Mouse (Mus musculus) MEL (cell line): ENCODE measurements around the gene Cdh6. TPM values are rescaled to one million over a fixed set of nuclear protein-coding genes. Genes with fewer than 3 reads are reported as not detected.

Experiments used
- DNase-seq: peaks from one replicate; pipeline ENCODE4 v3.0.0; 2011; ENCODE audit warnings: low read depth, low spot score
- H3K27ac ChIP-seq: 2 replicates; pipeline ENCODE4 v1.5.1; 2012; ENCODE audit warnings: low read depth, mild to moderate bottlenecking, control low read depth, low read length, moderate library complexity; ENCODE audit not compliant: control insufficient read depth
- H3K27me3 ChIP-seq, 2 experiments: fragments of 150-350 bp in 1 of 2; sonication (generic) in 1 of 2; 2 replicates each; pipeline ENCODE4 v1.6.1; 2012; ENCODE audit warnings: low read length in 2 of 2, mild to moderate bottlenecking in 2 of 2, improper control_type of control experiment in 1 of 2, moderate library complexity in 1 of 2; ENCODE audit not compliant: insufficient read depth in 2 of 2, control insufficient read depth in 1 of 2
- H3K36me3 ChIP-seq, 2 experiments: 2 replicates each; pipeline ENCODE4 v1.6.1; 2012 to 2014; ENCODE audit warnings: low read length in 2 of 2, improper control_type of control experiment in 1 of 2, inconsistent platforms in 1 of 2, mild to moderate bottlenecking in 1 of 2; ENCODE audit not compliant: insufficient read depth in 2 of 2, control insufficient read depth in 1 of 2
- H3K4me1 ChIP-seq, 2 experiments: fragments of 150-350 bp in 1 of 2; sonication (generic) in 1 of 2; 2 replicates each; pipeline ENCODE4 v1.6.1; 2012; ENCODE audit warnings: low read length in 2 of 2, improper control_type of control experiment in 1 of 2, mild to moderate bottlenecking in 1 of 2; ENCODE audit not compliant: insufficient read depth in 2 of 2, control insufficient read depth in 1 of 2
- H3K4me3 ChIP-seq, 2 experiments: fragments of 150-350 bp in 1 of 2; sonication (generic) in 1 of 2; 2 replicates each; pipeline ENCODE4 v1.5.1; 2012; ENCODE audit warnings: low read depth in 2 of 2, low read length in 2 of 2, mild to moderate bottlenecking in 2 of 2, moderate library complexity in 2 of 2, control low read depth in 1 of 2, improper control_type of control experiment in 1 of 2; ENCODE audit not compliant: control insufficient read depth in 1 of 2, insufficient read depth in 1 of 2
- H3K79me2 ChIP-seq: 2 replicates; pipeline ENCODE4 v1.6.1; 2012; ENCODE audit warnings: mild to moderate bottlenecking, low read length, moderate library complexity; ENCODE audit not compliant: control insufficient read depth, poor library complexity, insufficient read depth
- H3K9ac ChIP-seq: 2 replicates; pipeline ENCODE4 v1.6.1; 2012; ENCODE audit warnings: low read depth, mild to moderate bottlenecking, control low read depth, low read length, moderate library complexity; ENCODE audit not compliant: control insufficient read depth, poor library complexity, severe bottlenecking
- H3K9me3 ChIP-seq: fragments of 150-350 bp; sonication (generic); replicated peaks from 2 replicates; pipeline ENCODE4 v1.6.1; 2012; ENCODE audit warnings: mild to moderate bottlenecking, low read length, improper control_type of control experiment, moderate library complexity; ENCODE audit not compliant: insufficient read depth
- BHLHE40 ChIP-seq: IDR thresholded peaks from 2 replicates; pipeline ENCODE4 v1.6.1; 2012; ENCODE audit warnings: low read depth, mild to moderate bottlenecking, inconsistent platforms, low read length, improper control_type of control experiment, borderline replicate concordance
- CHD1 ChIP-seq: IDR thresholded peaks from 2 replicates; pipeline ENCODE4 v1.6.1; 2012; ENCODE audit warnings: low read depth, mild to moderate bottlenecking, inconsistent platforms, low read length, improper control_type of control experiment
- CTCF ChIP-seq, 3 experiments: IDR thresholded peaks in 2 of 3; conservative IDR thresholded peaks in 1 of 3; 2 replicates each; pipeline ENCODE4 v1.5.1; 2011 to 2012; ENCODE audit warnings: low read length in 3 of 3, low read depth in 2 of 3, mild to moderate bottlenecking in 2 of 3, improper control_type of control experiment in 1 of 3, inconsistent platforms in 1 of 3, mixed read lengths in 1 of 3, moderate library complexity in 1 of 3; ENCODE audit not compliant: control insufficient read depth in 1 of 3, insufficient read depth in 1 of 3, poor library complexity in 1 of 3, severe bottlenecking in 1 of 3
- ELF1 ChIP-seq: IDR thresholded peaks from 2 replicates; pipeline ENCODE4 v1.6.1; 2014; ENCODE audit warnings: low read depth, mild to moderate bottlenecking, inconsistent platforms, low read length, improper control_type of control experiment, moderate library complexity
- ETS1 ChIP-seq: IDR thresholded peaks from 2 replicates; pipeline ENCODE4 v1.6.1; 2012; ENCODE audit warnings: low read depth, mild to moderate bottlenecking, inconsistent platforms, low read length, improper control_type of control experiment, moderate library complexity
- GABPA ChIP-seq: IDR thresholded peaks from 2 replicates; pipeline ENCODE4 v1.6.1; 2012; ENCODE audit warnings: low read depth, mild to moderate bottlenecking, inconsistent platforms, low read length, improper control_type of control experiment, moderate library complexity
- GATA1 ChIP-seq: IDR thresholded peaks from 2 replicates; pipeline ENCODE4 v1.6.1; 2011; ENCODE audit warnings: low read depth, low read length, improper control_type of control experiment
- HCFC1 ChIP-seq: IDR thresholded peaks from 2 replicates; pipeline ENCODE4 v1.6.1; 2012; ENCODE audit warnings: low read depth, mild to moderate bottlenecking, inconsistent platforms, low read length, improper control_type of control experiment, moderate library complexity
- MAFK ChIP-seq: IDR thresholded peaks from 2 replicates; pipeline ENCODE4 v1.6.1; 2011; ENCODE audit warnings: low read depth, mild to moderate bottlenecking, low read length, improper control_type of control experiment, borderline replicate concordance
- MXI1 ChIP-seq: IDR thresholded peaks from 2 replicates; pipeline ENCODE4 v1.6.1; 2011; ENCODE audit warnings: mild to moderate bottlenecking, low read depth, low read length, improper control_type of control experiment
- RCOR1 ChIP-seq: IDR thresholded peaks from 2 replicates; pipeline ENCODE4 v1.6.1; 2012; ENCODE audit warnings: low read depth, mild to moderate bottlenecking, inconsistent platforms, low read length, improper control_type of control experiment
- SMC3 ChIP-seq: IDR thresholded peaks from 2 replicates; pipeline ENCODE4 v1.6.1; 2011; ENCODE audit warnings: low read depth, low read length, improper control_type of control experiment
- TCF12 ChIP-seq: IDR thresholded peaks from 2 replicates; pipeline ENCODE4 v1.6.1; 2014; ENCODE audit warnings: low read depth, mild to moderate bottlenecking, inconsistent platforms, low read length, improper control_type of control experiment, moderate library complexity
- USF1 ChIP-seq: IDR thresholded peaks from 2 replicates; pipeline ENCODE4 v1.6.1; 2014; ENCODE audit warnings: low read depth, mild to moderate bottlenecking, inconsistent platforms, low read length, improper control_type of control experiment, moderate library complexity
- ZKSCAN1 ChIP-seq: IDR thresholded peaks from 2 replicates; pipeline ENCODE4 v1.6.1; 2012; ENCODE audit warnings: low read depth, mild to moderate bottlenecking, inconsistent platforms, low read length, improper control_type of control experiment, moderate library complexity
- ZMIZ1 ChIP-seq: IDR thresholded peaks from 2 replicates; pipeline ENCODE4 v1.6.1; 2012; ENCODE audit warnings: low read depth, mild to moderate bottlenecking, inconsistent platforms, low read length, improper control_type of control experiment, moderate library complexity
- polyA plus RNA-seq, 2 experiments: library from polyadenylated mRNA; stranded (reverse) in 1 of 2; unstranded in 1 of 2; fragments of >175 nt in 1 of 2; fragments of >200 nt in 1 of 2; gene quantifications; 2 replicates each; pipeline versions ENCODE4 v1.2.1 to v1.2.4; 2012; ENCODE audit warnings: low replicate concordance in 2 of 2, low read depth in 1 of 2; ENCODE audit not compliant: insufficient read length in 2 of 2, insufficient read depth in 1 of 2, missing spikeins in 1 of 2
- total RNA-seq: library from RNA; depleted of rRNA; stranded (reverse); fragments of 300-350 nt; gene quantifications from 2 replicates; pipeline ENCODE4 v1.2.3, GENCODE M21; 2012

The Cdh6 gene
- total and polyA plus RNA-seq, 3 experiments: not detected

- Histone ChIP-seq H3K27ac (no peak overlapping the region), H3K9ac (no peak overlapping the region), H3K9me3 (no peaks in the 10 kb centered on the region), H3K36me3 (no peaks in the 10 kb centered on the region), H3K27me3 (no peaks in the 10 kb centered on the region), H3K4me3 (no peak overlapping the region), H3K79me2 (no peaks in the 10 kb centered on the region), H3K4me1 (no peaks in the 10 kb centered on the region)
- TF ChIP-seq HCFC1 (no peak), BHLHE40 (no peak), GABPA (no peak), TCF12 (no peak), ZMIZ1 (no peak)
- DNase-seq: no peak
Measured at GRCm38 (mm10) chr15:13212027-13212685, 38.7 kb upstream of the Cdh6 start.

- no peak overlapping the region for H3K27ac ChIP-seq
- no peaks in the 10 kb centered on the region for H3K36me3 ChIP-seq
- no peak overlapping the region for H3K9ac ChIP-seq
- TF ChIP-seq MXI1: no peak
- no peak for TF ChIP-seq ETS1
- no peak for TF ChIP-seq SMC3
- no peak for TF ChIP-seq GATA1
- no peak for TF ChIP-seq RCOR1
- TF ChIP-seq CHD1: no peak
- no peak for TF ChIP-seq MAFK
- no peak for TF ChIP-seq ZKSCAN1
- TF ChIP-seq ELF1: no peak
- no peak for TF ChIP-seq HCFC1
- no peak for TF ChIP-seq USF1
- TF ChIP-seq CTCF (IDR thresholded peaks at IDR 0.05 in 2 of 3, conservative IDR thresholded peaks at IDR 0.05 in 1 of 3; ENCODE audit: control insufficient read depth in 1 of 3, insufficient read depth in 1 of 3, low read depth in 2 of 3, low read length in 3 of 3, poor library complexity in 1 of 3, severe bottlenecking in 1 of 3): no peak
- TF ChIP-seq TCF12: no peak
- no peak for TF ChIP-seq GABPA
- no peaks in the 10 kb centered on the region for H3K79me2 ChIP-seq
- H3K9me3 ChIP-seq: no peaks in the 10 kb centered on the region
- no peak for DNase-seq
- no peaks in the 10 kb centered on the region for H3K4me1 ChIP-seq
- H3K27me3 ChIP-seq: no peaks in the 10 kb centered on the region
- no peak overlapping the region for H3K4me3 ChIP-seq
Measured at GRCm38 (mm10) chr15:13210186-13210585, 36.7 kb upstream of the Cdh6 start.
